Mouse (Mus musculus) c-Kit-negative CD71-positive TER-119-positive erythroid progenitor cells, embryonic 14.5 days (primary cell): ENCODE data around the gene Bola1.
"Not testable (repeated sequence)": the region's sequence is repeated elsewhere in the genome, so short reads cannot be mapped to it uniquely, and the experiment has no call there.

ENCODE experiments used
- DNase-seq: peaks from one replicate; pipeline ENCODE4 v3.0.0-alpha.2; 2013; ENCODE audit warnings: low read depth, low spot score

The Bola1 gene

GRCm38 (mm10) chr3:96219661-96220130 is at the start of gene Bola1, which contains the start of gene Hist2h2ab:
Bola1 (minus strand) TSS chr3:96219709.
Hist2h2ab (plus strand) TSS chr3:96219865.
- DNase-seq = peak; percentile 68

GRCm38 (mm10) chr3:96268776-96269378 is 49.4 kb upstream of the Bola1 start:
- not testable (repeated sequence) for DNase-seq

- peak; percentile 76 for DNase-seq
Observed at GRCm38 (mm10) chr3:96268051-96268775, 48.7 kb upstream of the Bola1 start, which contains the start of gene Hist2h3b. Hist2h3b (plus strand) TSS chr3:96268654.

GRCm38 (mm10) chr3:96267541-96267940 is 48.0 kb upstream of the Bola1 start:
- no peak for DNase-seq

GRCm38 (mm10) chr3:96266132-96266710 is 46.7 kb upstream of the Bola1 start:
- no peak for DNase-seq

GRCm38 (mm10) chr3:96264404-96264949 is 45.0 kb upstream of the Bola1 start:
- no peak for DNase-seq

- no peak for DNase-seq
Observed at GRCm38 (mm10) chr3:96263558-96264403, 44.3 kb upstream of the Bola1 start.

GRCm38 (mm10) chr3:96262979-96263550 is 43.6 kb upstream of the Bola1 start, which contains the start of gene Hist2h4:
Hist2h4 (minus strand) TSS chr3:96263311.
- DNase-seq = peak; percentile 96

GRCm38 (mm10) chr3:96262216-96262875 is 42.8 kb upstream of the Bola1 start:
- DNase-seq = peak; percentile 79

- DNase-seq = no peak
Observed at GRCm38 (mm10) chr3:96261623-96262022, 42.1 kb upstream of the Bola1 start.

GRCm38 (mm10) chr3:96260220-96260619 is 40.7 kb upstream of the Bola1 start:
- DNase-seq = no peak

- DNase-seq = no peak
Observed at GRCm38 (mm10) chr3:96257190-96257589, 37.7 kb upstream of the Bola1 start.

- DNase-seq = no peak
Observed at GRCm38 (mm10) chr3:96255926-96256593, 36.6 kb upstream of the Bola1 start.

GRCm38 (mm10) chr3:96254683-96255355 is 35.3 kb upstream of the Bola1 start:
- no peak for DNase-seq

- DNase-seq = no peak
Observed at GRCm38 (mm10) chr3:96251787-96252186, 32.3 kb upstream of the Bola1 start.

- no peak for DNase-seq
Observed at GRCm38 (mm10) chr3:96250890-96251289, 31.4 kb upstream of the Bola1 start.

GRCm38 (mm10) chr3:96249034-96249345 is 29.5 kb upstream of the Bola1 start:
- no peak for DNase-seq

- DNase-seq = no peak
Observed at GRCm38 (mm10) chr3:96248141-96249033, 28.9 kb upstream of the Bola1 start.
